Mouse (Mus musculus) limb, embryonic 12.5 days (tissue): ENCODE measurements around the gene Chn1. TPM values are rescaled to one million over a fixed set of nuclear protein-coding genes. Genes with fewer than 3 reads are reported as not detected.

Experiments
- ATAC-seq: fragments of 200-750 bp; cut with Nextera tagmentation; 2 replicates; pipeline ENCODE4 v1.8.0; 2017; ENCODE audit warnings: low read depth, moderate TSS enrichment; ENCODE audit not compliant: insufficient number of reproducible peaks, insufficient read depth, low FRiP score, low TSS enrichment
- H3K27ac ChIP-seq: fragments of 300-500 bp; sonication (generic); 2 replicates; pipeline ENCODE4 v1.5.1; 2016; ENCODE audit warnings: mild to moderate bottlenecking, moderate library complexity
- H3K27me3 ChIP-seq: fragments of 300-500 bp; sonication (generic); 2 replicates; pipeline ENCODE4 v1.6.1; 2016; ENCODE audit warnings: mild to moderate bottlenecking, moderate library complexity
- H3K36me3 ChIP-seq: fragments of 300-500 bp; sonication (generic); 2 replicates; pipeline ENCODE4 v1.6.1; 2016; ENCODE audit warnings: mild to moderate bottlenecking, moderate library complexity
- H3K4me1 ChIP-seq: fragments of 300-500 bp; sonication (generic); replicated peaks from 2 replicates; pipeline ENCODE4 v1.6.1; 2016
- H3K4me2 ChIP-seq: fragments of 300-500 bp; sonication (generic); 2 replicates; pipeline ENCODE4 v1.6.1; 2016; ENCODE audit warnings: mild to moderate bottlenecking, moderate library complexity
- H3K4me3 ChIP-seq: fragments of 300-500 bp; sonication (generic); replicated peaks from 2 replicates; pipeline ENCODE4 v1.5.1; 2016; ENCODE audit warnings: mild to moderate bottlenecking
- H3K9ac ChIP-seq: fragments of 300-500 bp; sonication (generic); replicated peaks from 2 replicates; pipeline ENCODE4 v1.6.1; 2016; ENCODE audit warnings: mild to moderate bottlenecking, moderate library complexity
- H3K9me3 ChIP-seq: fragments of 300-500 bp; sonication (generic); 2 replicates; pipeline ENCODE4 v1.6.1; 2016; ENCODE audit warnings: mild to moderate bottlenecking, moderate library complexity
- WGBS: fragments of 180-500 bp; shearing (Covaris S2); methylation state at CpG from one replicate; pipeline ENCODE4 v1.1.7; 2016; 5-methylcytosine and 5-hydroxymethylcytosine counted together
- polyA plus RNA-seq: library from polyadenylated mRNA; unstranded; fragments of >200 nt; fragmentation: Nextera tagmentation; extraction: Ambion mirVana; gene quantifications from 2 replicates; pipeline ENCODE4 v1.2.1, GENCODE M21; 2016

The Chn1 gene
- polyA plus RNA-seq, 1 experiment from 2014 or later: 41.9 TPM

DNA sequence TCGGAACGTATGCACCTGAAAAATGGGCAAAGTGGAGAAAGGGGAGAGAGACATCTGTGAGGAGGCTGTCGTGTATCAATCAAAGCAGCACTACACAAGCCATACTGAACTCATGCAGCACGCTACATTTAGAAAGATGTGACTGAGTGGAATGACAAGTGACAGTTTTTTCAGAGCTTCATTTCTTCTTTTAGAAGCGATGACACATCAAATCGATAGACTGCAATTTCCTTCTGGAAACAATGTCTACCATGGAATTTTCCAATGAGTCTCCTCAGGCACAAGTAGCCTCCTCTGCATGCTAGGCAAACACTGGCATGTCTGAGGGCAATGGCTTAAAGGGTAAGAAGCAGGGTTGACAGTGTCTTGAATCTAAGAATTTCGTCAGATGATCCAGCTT is 143.3 kb downstream of the Chn1 start:
- Histone ChIP-seq H3K4me3 (no peak overlapping the region), H3K9me3 (peaks cover 3% of the 10 kb centered on the region), H3K27me3 (no peaks in the 10 kb centered on the region), H3K4me1 (no peaks in the 10 kb centered on the region), H3K36me3 (peaks cover 18% of the 10 kb centered on the region), H3K4me2 (no peak overlapping the region), H3K27ac (no peak overlapping the region), H3K9ac (no peak overlapping the region)
- 94% methylated on average over 7 of the region's 7 CpGs for WGBS
- ATAC-seq: no peak

DNA sequence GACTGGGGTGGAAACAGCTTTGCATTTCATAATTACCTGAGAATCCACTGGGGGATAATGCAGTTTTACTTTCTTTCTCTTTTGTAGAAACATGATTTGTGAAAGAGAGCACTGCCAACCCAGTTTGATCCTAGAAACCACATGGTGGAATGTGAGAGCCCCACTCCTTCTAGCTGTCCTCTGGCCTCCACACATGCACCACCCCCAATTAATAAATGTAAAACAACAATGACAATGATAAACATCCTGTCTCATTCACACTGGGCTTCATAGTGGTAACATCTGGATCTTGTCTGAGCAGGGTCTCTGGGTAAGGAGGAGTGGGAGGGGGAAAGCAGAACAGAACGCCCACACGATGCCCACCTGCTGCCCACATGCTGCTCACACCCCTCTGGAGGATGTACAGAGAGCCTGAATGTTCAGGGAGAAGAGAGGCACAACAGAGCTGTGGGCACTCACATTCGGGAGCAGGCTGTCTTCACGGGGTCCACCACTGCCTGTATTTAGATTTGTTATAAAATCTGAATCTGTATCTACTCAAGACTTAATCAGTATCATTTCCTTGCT is 156.6 kb downstream of the Chn1 start:
- Histone ChIP-seq H3K27me3 (no peaks in the 10 kb centered on the region), H3K4me1 (peaks cover 17% of the 10 kb centered on the region), H3K4me3 (no peak overlapping the region), H3K27ac (no peak overlapping the region), H3K36me3 (peaks cover 64% of the 10 kb centered on the region), H3K9ac (no peak overlapping the region), H3K4me2 (no peak overlapping the region), H3K9me3 (no peaks in the 10 kb centered on the region)
- WGBS: 39% methylated on average over 4 of the region's 4 CpGs
- ATAC-seq: no peak

DNA sequence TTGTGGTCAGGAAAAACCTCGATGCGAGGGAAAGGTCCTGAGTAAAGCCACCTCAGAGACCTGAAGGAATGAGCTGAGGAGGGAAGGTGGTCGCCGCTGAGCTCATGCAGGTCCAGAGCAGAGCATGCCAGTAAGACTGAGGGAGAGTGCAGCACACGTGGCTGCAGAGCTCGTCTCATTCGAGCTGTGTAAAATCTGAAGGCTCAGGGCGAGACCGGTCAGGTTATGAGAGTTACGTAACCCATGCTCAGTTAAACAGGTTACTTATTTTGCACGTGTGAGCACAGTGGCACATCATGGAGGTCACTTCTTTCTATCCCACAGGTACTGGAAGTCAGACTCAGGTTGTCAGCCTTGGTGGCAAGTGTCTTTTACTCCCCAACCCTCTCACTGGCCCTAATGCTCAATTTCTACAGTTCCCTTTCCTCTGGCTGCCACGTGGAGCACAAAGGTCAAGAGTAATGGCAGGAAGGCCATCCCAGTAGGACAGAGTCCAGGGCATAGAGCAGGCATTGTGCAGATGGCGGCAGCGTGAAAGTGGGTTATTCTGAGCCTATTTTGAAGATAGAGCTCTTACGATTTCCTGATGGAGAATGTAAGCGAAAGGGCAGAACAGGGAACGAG is 158.6 kb downstream of the Chn1 start:
- no peak for ATAC-seq
- Histone ChIP-seq H3K4me2 (no peak overlapping the region), H3K27ac (no peak overlapping the region), H3K9ac (no peak overlapping the region), H3K4me1 (peaks cover 17% of the 10 kb centered on the region), H3K4me3 (no peak overlapping the region), H3K9me3 (no peaks in the 10 kb centered on the region), H3K36me3 (peaks cover 59% of the 10 kb centered on the region), H3K27me3 (no peaks in the 10 kb centered on the region)
- whole genome bisulfite sequencing: 83% methylated on average over 17 of the region's 17 CpGs

DNA sequence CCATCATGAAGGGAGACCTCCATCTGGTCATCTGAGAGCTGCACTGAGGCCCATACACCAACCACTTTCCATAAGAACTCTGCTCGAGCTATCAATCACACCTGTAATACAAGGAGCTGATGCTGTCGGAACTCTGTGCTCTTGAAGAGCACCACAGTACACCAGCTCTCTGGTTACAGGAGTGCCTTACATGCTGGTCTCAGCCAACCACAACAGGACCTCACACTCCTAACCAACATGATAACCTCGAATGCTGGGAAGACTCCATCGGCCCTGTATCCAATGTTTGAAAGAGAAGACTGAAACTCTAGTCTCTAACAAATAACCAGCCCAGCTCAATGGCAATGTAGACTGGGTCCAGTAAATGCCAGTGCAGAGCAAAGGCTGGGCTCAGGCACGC is 159.7 kb downstream of the Chn1 start:
- WGBS: 84% methylated on average over 5 of the region's 5 CpGs
- H3K4me1 ChIP-seq: peaks cover 17% of the 10 kb centered on the region
- peaks cover 63% of the 10 kb centered on the region for H3K36me3 ChIP-seq
- no peaks in the 10 kb centered on the region for H3K9me3 ChIP-seq
- H3K4me2 ChIP-seq: no peak overlapping the region
- no peak overlapping the region for H3K9ac ChIP-seq
- H3K4me3 ChIP-seq: no peak overlapping the region
- H3K27me3 ChIP-seq: no peaks in the 10 kb centered on the region
- no peak for ATAC-seq
- no peak overlapping the region for H3K27ac ChIP-seq

DNA sequence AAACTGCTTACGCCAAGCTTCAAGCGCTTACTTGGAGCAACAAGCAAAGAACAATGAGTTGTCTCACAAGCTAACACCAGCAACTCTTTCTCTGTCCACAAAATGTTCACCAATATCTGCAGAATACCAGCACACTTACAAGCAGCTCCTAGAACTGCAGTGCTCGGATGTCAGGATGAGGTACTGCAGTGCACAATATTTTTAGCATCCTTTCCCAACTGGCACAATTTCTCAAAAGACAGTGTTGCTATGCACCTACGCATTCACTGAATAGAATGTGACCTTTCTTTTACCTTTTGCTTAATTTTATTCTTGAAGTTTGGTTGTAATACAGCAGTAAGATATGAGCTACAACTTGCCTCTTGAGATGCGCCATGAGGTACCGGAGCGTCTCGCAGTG is 160.8 kb downstream of the Chn1 start:
- Histone ChIP-seq H3K9me3 (no peaks in the 10 kb centered on the region), H3K36me3 (peaks cover 63% of the 10 kb centered on the region)
- 97% methylated on average over 8 of the region's 8 CpGs for WGBS

DNA sequence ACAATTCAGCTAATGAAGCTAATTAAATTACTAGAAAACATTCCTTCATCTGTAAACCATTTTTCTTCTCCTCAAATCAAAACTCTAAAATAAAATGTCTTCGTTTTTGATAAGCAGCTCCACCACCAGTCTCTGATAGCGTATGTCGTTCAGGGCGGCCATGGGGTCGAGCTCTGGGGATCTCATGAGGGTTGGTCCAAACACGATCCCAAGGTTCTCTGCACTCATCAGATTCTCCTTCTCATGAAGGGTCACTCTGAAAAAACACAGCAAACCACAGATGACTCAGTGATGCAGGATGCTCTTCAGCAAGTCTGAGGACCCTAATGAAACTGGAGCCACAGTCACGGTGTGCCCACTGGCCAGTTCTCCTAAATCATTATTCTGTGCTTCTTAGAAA is 162.2 kb downstream of the Chn1 start:
- H3K27ac ChIP-seq: no peak overlapping the region
- H3K27me3 ChIP-seq: no peaks in the 10 kb centered on the region
- WGBS: 93% methylated on average over 7 of the region's 7 CpGs
- no peak overlapping the region for H3K4me2 ChIP-seq
- no peak for ATAC-seq
- no peak overlapping the region for H3K9ac ChIP-seq
- peaks cover 59% of the 10 kb centered on the region for H3K36me3 ChIP-seq
- H3K9me3 ChIP-seq: no peaks in the 10 kb centered on the region
- peaks cover 8% of the 10 kb centered on the region for H3K4me1 ChIP-seq
- no peak overlapping the region for H3K4me3 ChIP-seq

More for the DNA sequence above, 160.8 kb downstream of the Chn1 start:
- Histone ChIP-seq H3K4me3 (no peak overlapping the region), H3K9ac (no peak overlapping the region), H3K4me2 (no peak overlapping the region), H3K27me3 (no peaks in the 10 kb centered on the region), H3K27ac (no peak overlapping the region), H3K4me1 (peaks cover 13% of the 10 kb centered on the region)
- no peak for ATAC-seq

DNA sequence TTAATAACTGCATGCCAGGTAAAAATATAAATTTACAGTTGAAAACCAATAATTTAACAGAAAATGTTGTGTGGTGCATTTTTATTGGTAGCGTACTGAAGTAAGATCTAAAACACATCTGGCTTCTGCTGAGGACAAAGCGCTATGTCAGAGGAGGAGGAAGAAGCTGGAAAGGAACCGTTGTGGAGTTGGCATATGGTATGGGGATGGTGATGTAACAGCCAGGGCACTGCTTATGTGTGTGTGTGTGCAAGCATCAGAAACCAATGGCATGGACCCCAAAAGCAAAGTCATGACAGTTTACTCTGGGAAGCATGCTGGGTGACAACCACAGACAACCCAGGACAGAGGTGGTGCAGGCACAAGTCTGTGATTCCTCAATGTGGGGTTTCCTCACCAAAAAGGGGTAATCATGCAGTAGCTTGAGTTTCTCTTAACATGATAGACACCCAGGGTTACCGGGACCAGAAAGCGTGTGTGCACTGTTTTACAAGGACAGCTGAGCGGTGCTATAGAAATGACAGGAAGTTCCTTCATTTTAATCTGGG is 162.7 kb downstream of the Chn1 start:
- no peak overlapping the region for H3K4me2 ChIP-seq
- H3K27ac ChIP-seq: no peak overlapping the region
- peaks cover 54% of the 10 kb centered on the region for H3K36me3 ChIP-seq
- no peaks in the 10 kb centered on the region for H3K9me3 ChIP-seq
- H3K4me3 ChIP-seq: no peak overlapping the region
- ATAC-seq: no peak
- no peaks in the 10 kb centered on the region for H3K27me3 ChIP-seq
- H3K9ac ChIP-seq: no peak overlapping the region
- peaks cover 13% of the 10 kb centered on the region for H3K4me1 ChIP-seq
- 87% methylated on average over 6 of the region's 6 CpGs for WGBS

DNA sequence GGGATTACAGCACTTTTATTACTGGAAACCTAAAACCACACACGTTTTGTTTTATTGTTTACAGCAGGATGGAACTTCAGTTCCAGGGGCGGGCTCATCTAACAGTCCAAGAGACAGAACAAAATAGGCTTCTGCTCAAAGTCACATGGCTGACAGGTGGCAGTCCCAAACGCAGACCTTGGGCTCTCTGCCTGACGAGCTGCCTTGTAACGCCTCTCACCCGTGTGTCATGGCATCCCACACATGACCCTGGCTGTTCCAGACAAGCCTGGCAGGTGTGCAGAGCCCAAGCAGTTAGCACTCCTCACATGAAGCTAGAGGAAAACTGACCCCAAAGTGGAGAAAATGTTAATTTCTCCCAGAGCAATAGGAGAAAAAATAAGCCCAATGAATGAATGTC is 163.3 kb downstream of the Chn1 start:
- Histone ChIP-seq H3K27me3 (no peaks in the 10 kb centered on the region), H3K4me1 (peaks cover 19% of the 10 kb centered on the region), H3K4me2 (no peak overlapping the region), H3K4me3 (no peak overlapping the region), H3K36me3 (peaks cover 51% of the 10 kb centered on the region), H3K27ac (no peak overlapping the region), H3K9ac (no peak overlapping the region), H3K9me3 (no peaks in the 10 kb centered on the region)
- WGBS: 51% methylated on average over 6 of the region's 6 CpGs
- no peak for ATAC-seq

DNA sequence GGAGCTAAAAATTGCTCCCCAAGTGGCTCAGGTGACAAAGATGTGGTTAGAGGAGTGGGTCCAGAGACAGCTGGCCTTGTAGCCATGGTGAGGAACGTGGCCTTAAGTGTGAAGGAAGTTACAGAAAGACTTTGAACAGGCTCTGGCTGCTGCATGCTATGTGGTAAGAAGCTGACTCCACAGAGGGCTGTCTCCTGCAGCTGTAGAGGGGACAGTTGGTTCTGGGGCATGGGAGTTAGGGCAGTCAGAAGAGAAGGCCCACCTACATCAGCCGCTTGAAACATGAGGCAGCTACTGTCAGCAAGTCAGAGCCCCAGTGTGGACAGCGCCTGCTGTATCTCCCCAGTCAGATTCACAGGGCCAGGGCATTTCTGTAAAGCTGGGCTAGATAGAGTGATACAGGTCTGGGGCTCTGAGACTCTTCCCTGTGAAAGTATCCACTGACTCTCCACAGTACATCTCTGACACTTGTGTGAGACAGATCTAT is 165.4 kb downstream of the Chn1 start:
- peaks cover 36% of the 10 kb centered on the region for H3K36me3 ChIP-seq
- 85% methylated on average over 3 of the region's 3 CpGs for WGBS
- no peak for ATAC-seq

DNA sequence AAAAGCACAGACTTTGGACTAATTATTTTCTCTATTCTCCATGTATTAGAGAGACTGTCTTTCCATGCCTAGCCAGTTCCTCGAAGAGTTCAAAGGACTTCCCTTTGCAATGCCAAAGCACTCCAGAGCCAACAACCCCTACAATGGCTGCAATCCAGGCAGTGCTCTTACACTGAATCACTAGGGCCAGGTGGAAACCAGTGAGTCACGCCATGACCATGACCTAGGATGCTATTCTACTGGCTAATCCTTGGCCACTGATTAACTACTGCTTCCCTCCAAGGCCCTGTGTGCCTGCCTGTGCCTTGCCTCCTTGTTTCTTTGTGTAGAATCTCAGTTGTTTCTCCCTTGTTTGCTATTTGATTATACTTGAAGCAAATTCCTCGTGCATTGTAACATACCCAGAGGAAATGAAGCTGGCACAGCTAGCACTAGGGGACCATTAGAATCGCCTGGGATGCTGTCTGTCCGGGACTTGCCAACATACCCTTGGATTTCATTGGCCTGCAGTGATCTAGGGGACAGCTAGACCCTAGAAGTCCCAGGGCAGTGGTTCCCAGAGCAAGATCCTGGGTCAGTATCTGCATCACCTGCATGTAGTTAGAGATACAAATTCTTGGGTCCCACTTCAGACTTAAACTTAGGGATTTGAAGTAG is 166.0 kb downstream of the Chn1 start:
- H3K4me2 ChIP-seq: no peak overlapping the region
- peaks cover 30% of the 10 kb centered on the region for H3K36me3 ChIP-seq
- WGBS: 88% methylated on average over 5 of the region's 5 CpGs
- H3K27ac ChIP-seq: no peak overlapping the region
- peaks cover 17% of the 10 kb centered on the region for H3K4me1 ChIP-seq
- no peak overlapping the region for H3K4me3 ChIP-seq
- no peaks in the 10 kb centered on the region for H3K27me3 ChIP-seq
- no peaks in the 10 kb centered on the region for H3K9me3 ChIP-seq
- ATAC-seq: no peak
- H3K9ac ChIP-seq: no peak overlapping the region

More for the DNA sequence above, 165.4 kb downstream of the Chn1 start:
- H3K27me3 ChIP-seq: no peaks in the 10 kb centered on the region
- no peak overlapping the region for H3K4me3 ChIP-seq
- H3K9me3 ChIP-seq: no peaks in the 10 kb centered on the region
- no peak overlapping the region for H3K9ac ChIP-seq
- no peak overlapping the region for H3K4me2 ChIP-seq
- H3K4me1 ChIP-seq: peaks cover 17% of the 10 kb centered on the region
- no peak overlapping the region for H3K27ac ChIP-seq

DNA sequence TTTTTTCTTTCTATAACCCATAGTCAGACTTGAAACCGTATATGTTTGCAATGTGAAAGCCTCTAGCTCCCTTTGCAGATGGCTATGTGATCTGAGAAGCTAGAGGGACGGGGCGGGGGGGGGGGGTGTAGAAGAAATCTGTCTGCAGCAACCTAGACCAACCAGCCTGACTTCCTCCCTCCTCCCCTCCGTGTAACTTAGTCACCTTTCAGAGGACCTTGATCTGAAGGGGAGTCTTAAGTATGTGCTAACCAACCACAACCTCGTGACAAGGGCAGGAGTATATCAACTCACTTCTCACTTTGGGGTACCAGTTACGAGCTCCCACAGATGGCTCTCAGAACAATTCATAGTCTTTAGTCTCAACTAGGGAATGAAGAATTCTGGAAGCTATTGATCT is 166.8 kb downstream of the Chn1 start:
- no peaks in the 10 kb centered on the region for H3K27me3 ChIP-seq
- H3K9me3 ChIP-seq: no peaks in the 10 kb centered on the region
- ATAC-seq: no peak
- H3K9ac ChIP-seq: no peak overlapping the region
- peaks cover 17% of the 10 kb centered on the region for H3K4me1 ChIP-seq
- H3K4me2 ChIP-seq: no peak overlapping the region
- H3K4me3 ChIP-seq: no peak overlapping the region
- H3K36me3 ChIP-seq: peaks cover 22% of the 10 kb centered on the region
- H3K27ac ChIP-seq: no peak overlapping the region
- WGBS: 47% methylated on average over 6 of the region's 6 CpGs
